Mouse (Mus musculus) C2C12 (cell line): Measurements from ENCODE around the gene Herc2.

Experiments
- CEBPB ChIP-seq: IDR thresholded peaks from one replicate; pipeline ENCODE4 v1.6.1; 2011; ENCODE audit warnings: low read depth, mild to moderate bottlenecking, control low read depth, moderate library complexity
- CTCF ChIP-seq: IDR thresholded peaks from one replicate; pipeline ENCODE4 v1.5.1; 2011; ENCODE audit not compliant: control insufficient read depth, insufficient read depth, insufficient read length
- FOSL1 ChIP-seq: IDR thresholded peaks from one replicate; pipeline ENCODE4 v1.8.0; 2011; ENCODE audit warnings: mild to moderate bottlenecking, low read length; ENCODE audit not compliant: poor library complexity, insufficient read depth, severe bottlenecking
- MYOD1 ChIP-seq: IDR thresholded peaks from one replicate; pipeline ENCODE4 v1.6.1; 2011; ENCODE audit warnings: low read depth; ENCODE audit not compliant: control insufficient read depth, insufficient read length
- MYOG ChIP-seq: IDR thresholded peaks from one replicate; pipeline ENCODE4 v1.6.1; 2011; ENCODE audit not compliant: control insufficient read depth, insufficient read length; ENCODE audit errors: extremely low read depth
- USF1 ChIP-seq: IDR thresholded peaks from one replicate; pipeline ENCODE4 v1.6.1; 2011; ENCODE audit warnings: low read depth, mild to moderate bottlenecking, control low read depth, moderate library complexity

DNA sequence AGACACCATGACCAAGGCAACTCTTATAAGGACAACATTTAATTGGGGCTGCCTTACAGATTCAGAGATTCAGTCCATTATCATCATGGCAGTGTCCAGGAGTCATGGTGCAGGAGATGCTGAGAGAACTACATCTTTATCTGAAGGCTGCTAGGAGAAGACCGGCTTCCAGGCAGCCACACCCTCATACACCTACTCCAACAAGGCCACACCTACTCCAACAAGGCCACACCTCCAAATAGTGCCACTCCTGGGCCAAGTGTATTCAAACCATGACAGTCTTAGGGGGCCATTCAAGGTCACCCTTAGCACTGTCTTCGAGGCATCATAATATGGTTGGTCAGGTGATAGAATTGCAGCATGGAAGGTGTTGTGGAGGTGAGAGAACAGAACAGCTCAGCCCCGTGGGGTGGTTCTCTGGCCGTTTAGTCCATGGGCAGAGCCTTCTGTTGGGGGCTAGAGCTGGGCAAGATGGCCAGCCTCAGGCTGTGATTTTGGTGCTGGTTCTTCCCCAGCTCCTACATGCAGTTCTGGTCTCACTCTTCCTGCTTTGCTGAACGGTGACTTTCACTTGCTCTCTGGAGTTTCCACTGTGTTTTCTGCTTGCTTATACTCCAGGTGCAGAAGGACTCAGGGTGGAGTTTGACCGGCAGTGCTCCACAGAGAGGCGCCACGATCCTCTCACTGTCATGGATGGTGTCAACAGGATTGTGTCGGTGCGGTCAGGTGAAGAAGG lies 151.7 kb downstream of the Herc2 start:
- TF ChIP-seq USF1 (no peak), MYOD1 (no peak), MYOG (no peak), CTCF (no peak), CEBPB (no peak), FOSL1 (no peak)
